Mouse (Mus musculus) A20 (cell line): ENCODE measurements around the gene Rinl.

ENCODE experiments used
- DNase-seq: peaks from one replicate; pipeline ENCODE4 v3.0.0-alpha.2; 2011; ENCODE audit warnings: low read depth, low spot score

Rinl gene

GRCm38 (mm10) chr7:28822993-28823903 is 34.5 kb downstream of the Rinl start:
- peak; percentile 47 for DNase-seq

- DNase-seq, result peak; percentile 37
Observed at GRCm38 (mm10) chr7:28823932-28824331, 35.2 kb downstream of the Rinl start.

GRCm38 (mm10) chr7:28824941-28825685 is 36.3 kb downstream of the Rinl start, which contains the start of gene Ech1:
Ech1 (plus strand) TSS chr7:28825217.
- peak; percentile 92 for DNase-seq

- DNase-seq, result peak; percentile 76
Observed at GRCm38 (mm10) chr7:28825686-28826401, 37.1 kb downstream of the Rinl start.

GRCm38 (mm10) chr7:28826402-28826772 is 37.6 kb downstream of the Rinl start:
- no peak for DNase-seq

- no peak for DNase-seq
Observed at GRCm38 (mm10) chr7:28827338-28827737, 38.6 kb downstream of the Rinl start.

- DNase-seq, result no peak
Observed at GRCm38 (mm10) chr7:28829821-28830220, 41.1 kb downstream of the Rinl start.

- no peak for DNase-seq
Observed at GRCm38 (mm10) chr7:28830981-28831380, 42.2 kb downstream of the Rinl start.

GRCm38 (mm10) chr7:28831411-28832125 is 42.8 kb downstream of the Rinl start:
- no peak for DNase-seq

- peak; percentile 83 for DNase-seq
Observed at GRCm38 (mm10) chr7:28832137-28832536, 43.4 kb downstream of the Rinl start.

GRCm38 (mm10) chr7:28833723-28834347 is 45.1 kb downstream of the Rinl start, which contains the start of gene Lgals4:
Lgals4 (plus strand) TSS chr7:28833854.
- DNase-seq, result no peak

- DNase-seq, result no peak
Observed at GRCm38 (mm10) chr7:28836936-28837335, 48.2 kb downstream of the Rinl start.

GRCm38 (mm10) chr7:28838331-28838730 is 49.6 kb downstream of the Rinl start:
- no peak for DNase-seq

GRCm38 (mm10) chr7:28847273-28847672 is 58.5 kb downstream of the Rinl start:
- no peak for DNase-seq
